Mouse (Mus musculus): ENCODE data around the gene E130114P18Rik.

DNA sequence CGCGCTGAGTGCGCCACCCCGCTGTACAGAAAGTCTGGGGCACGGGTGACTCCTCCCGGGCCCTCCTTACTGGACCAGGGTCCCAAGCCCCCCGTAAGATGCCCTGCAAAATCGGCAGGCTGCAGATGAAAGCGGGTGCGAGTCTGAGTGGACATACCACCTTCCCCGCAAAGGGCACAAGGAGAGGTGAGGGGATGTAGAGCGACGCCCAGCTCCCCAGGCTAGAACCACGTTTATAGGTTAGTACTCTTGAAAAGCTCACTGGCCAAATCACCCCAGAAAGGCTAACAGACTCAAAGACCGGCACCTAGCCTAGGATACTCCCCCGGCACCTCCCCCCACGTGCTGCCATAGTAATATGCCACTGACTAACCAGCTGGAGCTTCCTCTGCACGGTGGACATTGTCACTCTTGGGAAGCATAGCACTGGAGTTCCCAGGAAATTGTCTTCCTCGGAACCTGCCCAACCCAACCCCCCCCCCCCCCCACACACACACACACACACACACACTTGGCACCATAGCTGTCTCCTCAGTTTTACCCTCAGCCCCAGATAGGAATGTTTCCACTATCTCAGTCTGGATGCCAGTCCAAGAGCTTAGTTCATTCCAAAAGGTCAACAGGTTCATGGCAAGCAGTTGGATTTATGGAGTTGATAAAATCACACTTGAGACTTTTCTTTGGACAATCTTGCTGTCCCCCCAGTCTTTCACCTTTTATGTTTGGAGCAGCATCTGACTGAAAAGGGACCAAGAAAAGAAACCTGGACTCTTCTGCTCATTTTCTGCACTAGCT lies 31.6 kb downstream of the E130114P18Rik start:
- TF ChIP-seq CTCF (IDR thresholded peaks at IDR 0.05; ENCODE audit: borderline replicate concordance, insufficient read depth, low read depth, low read length): no peak
- TF ChIP-seq POLR2A (IDR thresholded peaks at IDR 0.05; ENCODE audit: borderline replicate concordance, insufficient read depth, low read length): no peak
